Mouse (Mus musculus) liver, postnatal 0 days (tissue): ENCODE measurements around the gene Gm4302. TPM values are rescaled to one million over a fixed set of nuclear protein-coding genes. Genes with fewer than 3 reads are reported as not detected.

ENCODE experiments used
- polyA plus RNA-seq: library from polyadenylated mRNA; unstranded; fragments of >200 nt; fragmentation: Nextera tagmentation; extraction: Ambion mirVana; gene quantifications from 2 replicates; pipeline ENCODE4 v1.2.1, GENCODE M21; 2015

Gm4302 gene
- polyA plus RNA-seq, 1 experiment from 2014 or later = not detected

Other genes with a start within 250 kb of the Gm4302 start
- gene Gm4301, start 5.2 kb upstream of the Gm4302 start, polyA plus RNA-seq = not detected in 2 replicates
- not detected in 2 replicates for gene Gm4303, start 5.1 kb downstream of the Gm4302 start, polyA plus RNA-seq
- gene Gm4305, start 10.3 kb downstream of the Gm4302 start, polyA plus RNA-seq = not detected in 2 replicates
- not detected in 2 replicates for gene Gm4307, start 20.5 kb downstream of the Gm4302 start, polyA plus RNA-seq
- gene Gm4312, start 41.7 kb downstream of the Gm4302 start, polyA plus RNA-seq = not detected in 2 replicates
- 2.5 TPM in 2 replicates for gene Tmtc3, start 146.5 kb downstream of the Gm4302 start, polyA plus RNA-seq
- 1.7 TPM in 2 replicates for gene Cep290, start 146.7 kb downstream of the Gm4302 start, polyA plus RNA-seq
- 5.0 and 5.1 TPM in 2 replicates for gene 4930430F08Rik, start 249.6 kb downstream of the Gm4302 start, polyA plus RNA-seq
- gene 1700017N19Rik, start 249.6 kb downstream of the Gm4302 start, polyA plus RNA-seq = not detected in 2 replicates